Mouse (Mus musculus) heart, adult 18-20 months (tissue): ENCODE data around the gene Kctd20. TPM values are rescaled to one million over a fixed set of nuclear protein-coding genes. Genes with fewer than 3 reads are reported as not detected.

ENCODE experiments used
- DNase-seq, 2 experiments: peaks; one replicate each; pipeline ENCODE4 v3.0.0; 2021 to 2022; ENCODE audit warnings: mixed read lengths in 1 of 2
- long read RNA-seq, 2 experiments: library from polyadenylated mRNA; stranded (forward); transcript quantifications; one replicate each; pipeline ENCODE4 v2.0.0; 2021
- total RNA-seq, 2 experiments: library from RNA; stranded (reverse); gene quantifications; 2 replicates each; pipeline ENCODE4 v1.2.3; 2021

Gene Kctd20
- 10 to 100 TPM; 40.9 to 52.6 TPM for total RNA-seq
- long read RNA-seq, experiment 1, transcript Kctd20-203 (7 exons, 3,853 nt) = major isoform, 42 of 52 reads
- long read RNA-seq, experiment 1, partial matches to known transcripts = 1 of 52 reads
- long read RNA-seq, experiment 1, other reads (novel, unspliced or antisense) = 5 of 52 reads
- long read RNA-seq, experiment 2, full-length matches to known transcripts = 12 of 14 reads
- long read RNA-seq, experiment 2, partial matches to known transcripts = 1 of 14 reads
- long read RNA-seq, experiment 2, other reads (novel, unspliced or antisense) = 1 of 14 reads

DNA sequence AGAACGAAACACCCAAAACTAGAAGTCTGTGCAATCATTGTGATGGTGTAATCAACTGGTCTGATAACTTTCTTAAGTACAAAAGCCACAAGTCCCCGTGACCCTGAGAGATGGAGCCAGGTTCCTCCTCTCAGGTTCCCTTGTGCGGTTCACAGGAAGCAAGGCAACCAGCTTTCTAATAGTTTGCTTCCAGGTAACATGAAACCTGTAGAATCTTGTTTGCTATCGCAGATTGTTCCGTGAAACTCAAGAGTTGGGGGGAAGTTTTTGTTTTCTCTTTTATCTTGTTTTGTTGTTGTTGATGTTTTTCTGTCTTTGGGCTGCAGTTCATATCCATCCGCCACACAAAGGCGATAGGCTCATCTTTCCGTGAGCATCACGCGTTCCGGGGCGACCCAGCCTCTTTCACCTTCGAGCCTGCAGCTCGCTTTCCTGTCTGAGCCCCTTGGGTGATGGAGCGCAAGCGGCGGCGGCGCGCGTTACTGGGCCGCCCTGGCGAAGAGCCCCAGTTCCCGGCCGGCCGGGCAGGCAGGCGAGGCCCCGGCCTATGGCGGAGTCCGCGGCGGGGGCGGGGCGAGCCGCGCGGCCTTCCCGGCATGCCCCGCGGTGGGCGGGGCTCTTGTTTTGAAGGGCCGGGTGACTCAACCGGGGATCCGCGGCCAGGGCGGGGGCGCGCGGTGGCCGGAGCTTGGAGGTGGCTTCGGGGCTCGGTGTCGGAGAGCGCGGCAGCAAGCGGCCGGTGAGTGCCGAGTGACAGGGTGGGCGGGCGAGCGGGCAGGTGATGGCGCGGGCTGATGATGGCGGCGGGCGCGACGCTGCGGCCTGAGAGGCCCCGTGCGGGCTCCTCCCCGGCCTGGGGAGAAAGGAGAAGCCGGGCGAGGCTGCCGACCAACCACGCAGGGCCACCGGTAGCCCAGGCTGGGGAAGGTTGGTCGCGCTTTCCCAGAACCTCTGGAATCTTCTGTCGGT is at the start of gene Kctd20:
Kctd20 (plus strand) TSS at position 120 of the 969 bp plus-strand sequence.
- peak; percentile 95 to 96 for DNase-seq

DNA sequence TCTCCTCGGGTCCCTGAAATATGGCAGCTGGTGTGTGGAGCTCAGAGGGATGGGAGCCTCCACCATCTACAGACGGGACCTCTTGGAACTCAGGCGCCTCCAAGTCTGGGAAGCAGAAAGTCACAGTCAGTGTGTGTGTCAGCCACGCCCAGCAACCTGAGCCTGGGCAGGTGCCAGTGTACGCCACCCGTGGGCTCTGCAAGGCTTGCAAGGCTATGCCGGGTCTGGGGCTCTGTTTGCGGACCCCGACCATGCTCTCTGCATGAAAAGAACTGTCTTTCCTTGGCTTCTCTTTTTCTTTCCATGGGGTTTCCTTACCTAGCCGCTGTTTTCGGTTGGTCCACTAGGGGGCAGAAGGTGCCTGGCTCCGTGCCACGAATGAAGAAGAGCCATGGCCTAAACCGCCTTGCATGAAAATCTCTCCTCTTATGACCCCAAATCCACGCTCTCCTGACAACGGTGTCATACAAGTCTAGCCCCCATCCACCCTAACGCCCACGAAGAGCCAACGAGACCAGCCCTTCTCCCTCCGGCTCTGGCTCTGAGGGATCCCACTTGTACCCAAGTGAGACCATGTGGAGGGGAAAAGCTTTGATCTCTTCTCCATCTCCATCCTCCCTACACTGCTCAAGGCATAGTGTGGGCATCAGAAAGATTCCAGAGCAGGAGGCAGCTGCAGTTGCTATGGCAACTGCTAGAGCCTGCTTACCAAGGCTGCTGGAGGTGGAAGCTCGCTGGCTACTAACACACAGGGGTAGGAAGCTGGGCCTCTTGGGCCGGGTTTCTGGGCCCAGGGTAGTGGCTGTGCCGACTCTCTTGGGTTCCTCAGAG is 47.0 kb upstream of the Kctd20 start:
- DNase-seq = peak; percentile 53 to 91

DNA sequence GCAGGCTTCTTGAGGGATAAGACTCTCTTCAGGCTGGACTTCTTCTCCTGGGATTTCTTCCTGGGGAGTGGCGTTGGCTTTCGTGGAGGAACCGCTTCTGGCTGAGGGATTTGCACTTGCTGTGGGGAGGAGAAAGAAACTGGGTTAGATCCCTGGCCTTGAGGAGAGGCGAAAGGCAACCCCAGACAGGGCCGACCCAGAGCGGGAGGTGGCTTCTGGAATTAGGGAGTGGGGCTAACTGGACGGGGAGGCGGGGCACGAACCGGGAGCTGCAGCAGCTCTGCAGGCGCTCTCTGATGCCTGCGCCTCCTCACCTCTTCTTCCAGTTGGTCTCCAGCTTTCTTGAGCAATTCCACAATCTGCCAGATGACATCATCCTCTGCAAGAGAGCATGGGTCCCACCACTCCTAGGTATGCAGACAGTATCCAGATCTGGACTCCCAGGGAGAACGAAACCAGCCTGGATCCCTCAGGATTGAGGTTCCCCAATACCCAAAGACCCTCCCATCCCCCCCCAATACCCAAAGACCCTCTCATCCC is 46.3 kb upstream of the Kctd20 start:
- no peak for DNase-seq

DNA sequence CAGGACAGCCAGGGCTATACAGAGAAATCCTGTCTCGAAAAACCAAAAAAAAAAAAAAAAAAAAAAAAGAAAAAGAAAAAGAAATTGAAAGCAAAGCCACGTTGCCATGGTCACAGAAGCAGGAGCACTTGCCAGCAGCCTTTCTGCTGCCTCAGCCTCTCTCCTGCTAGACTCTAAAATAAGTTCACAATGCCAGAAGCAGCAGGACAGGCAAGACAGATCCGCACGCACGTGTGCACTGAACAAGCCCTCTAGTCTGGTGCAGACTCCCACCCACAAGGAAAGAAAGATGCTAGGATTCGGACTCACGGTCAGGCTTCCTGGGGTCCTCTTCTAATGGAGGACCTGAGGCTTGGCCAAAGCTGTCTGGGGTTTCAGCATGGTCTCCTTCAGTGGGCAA is 43.8 kb upstream of the Kctd20 start:
- no peak for DNase-seq

DNA sequence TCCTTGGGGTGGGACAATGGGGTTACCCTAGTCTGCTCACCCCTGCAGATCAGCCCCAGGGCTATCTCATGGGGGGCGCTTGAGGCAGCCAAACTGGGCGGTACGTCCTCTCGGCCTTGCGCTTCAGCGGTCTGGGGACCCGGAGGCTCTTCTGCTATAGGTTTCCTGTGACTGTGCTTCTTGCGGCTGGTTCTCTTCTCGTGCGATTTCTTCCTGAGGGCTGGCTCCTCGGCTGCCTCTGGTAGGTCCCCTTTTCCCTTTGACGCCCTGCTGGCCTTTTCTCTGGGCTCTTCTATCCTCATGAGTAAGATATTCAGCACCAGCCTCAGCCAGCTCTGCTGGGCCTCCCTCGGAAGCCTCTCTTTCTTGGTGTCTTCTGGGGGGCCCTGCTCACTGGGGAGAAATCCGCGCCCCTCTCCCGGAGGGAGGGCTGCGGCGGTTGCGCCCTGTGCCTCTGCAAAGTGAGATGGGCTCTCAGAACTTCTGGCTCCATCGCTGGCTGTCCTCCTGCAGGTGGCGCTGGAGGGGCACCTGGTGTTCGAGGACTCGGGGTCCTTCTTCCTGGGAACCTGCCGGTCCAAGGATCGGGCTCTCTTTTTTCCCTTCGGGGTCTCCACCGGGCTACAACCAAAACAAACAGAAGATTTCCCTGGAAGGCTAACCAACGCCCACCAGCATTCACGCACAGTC is 42.4 kb upstream of the Kctd20 start:
- peak in 1 of 2 experiments; percentile 68 for DNase-seq

DNA sequence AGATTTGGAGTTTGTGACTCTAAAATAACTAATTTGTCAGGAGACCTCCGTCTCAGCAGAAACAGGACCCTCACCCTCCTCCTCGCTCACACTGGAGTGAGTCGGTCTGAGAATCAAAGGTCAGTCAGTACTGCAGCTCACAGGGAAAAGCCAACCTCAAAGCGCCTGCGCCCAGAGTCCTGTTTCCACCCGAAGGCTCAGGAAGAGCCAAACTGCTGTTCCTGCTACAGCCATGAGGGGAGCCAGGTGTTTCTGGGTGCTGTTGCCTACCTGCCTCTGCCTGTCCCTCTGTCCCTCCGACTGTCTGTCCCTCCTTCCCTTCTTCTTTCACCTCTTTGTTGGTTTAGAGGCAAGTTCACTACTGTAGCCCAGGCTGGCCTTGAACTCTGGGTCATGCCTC is 41.6 kb upstream of the Kctd20 start:
- DNase-seq = no peak

DNA sequence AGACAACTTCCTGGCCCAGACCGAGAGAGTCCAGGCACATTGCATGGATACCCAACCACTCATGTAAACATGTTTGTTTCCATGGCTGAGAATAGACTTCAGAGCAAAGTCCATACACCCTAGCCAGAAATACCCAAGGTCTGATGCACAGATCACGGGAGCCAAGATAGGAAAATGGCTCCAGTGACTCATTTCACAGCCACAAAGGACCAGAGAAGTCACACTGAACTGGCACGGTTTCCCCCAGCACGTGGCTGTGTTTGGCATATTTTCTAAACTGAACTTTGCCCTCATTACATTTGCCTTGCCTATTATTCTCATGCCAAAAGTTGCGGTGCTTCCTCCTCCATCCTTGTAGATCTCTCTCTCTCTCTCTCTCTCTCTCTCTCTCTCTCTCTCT is 38.5 kb upstream of the Kctd20 start:
- peak in 1 of 2 experiments; percentile 56 for DNase-seq

DNA sequence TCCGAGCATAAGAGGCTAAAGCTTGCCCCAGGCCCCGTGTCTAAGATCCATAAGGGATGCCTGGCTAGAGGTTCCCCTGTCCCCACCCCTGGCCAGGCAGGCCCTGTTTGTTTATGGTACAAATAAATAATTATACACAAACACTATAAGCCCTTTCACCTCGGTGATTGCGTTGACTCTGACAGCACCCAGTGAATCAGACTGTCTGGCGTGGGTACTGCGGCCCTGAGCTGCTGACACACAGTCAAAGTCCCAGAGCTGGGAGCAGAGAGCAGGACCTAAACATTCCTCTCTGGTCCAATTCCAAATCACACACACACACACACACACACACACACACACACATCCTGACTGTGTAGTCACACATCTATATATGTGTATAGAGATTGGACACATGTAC is 37.8 kb upstream of the Kctd20 start:
- no peak for DNase-seq

DNA sequence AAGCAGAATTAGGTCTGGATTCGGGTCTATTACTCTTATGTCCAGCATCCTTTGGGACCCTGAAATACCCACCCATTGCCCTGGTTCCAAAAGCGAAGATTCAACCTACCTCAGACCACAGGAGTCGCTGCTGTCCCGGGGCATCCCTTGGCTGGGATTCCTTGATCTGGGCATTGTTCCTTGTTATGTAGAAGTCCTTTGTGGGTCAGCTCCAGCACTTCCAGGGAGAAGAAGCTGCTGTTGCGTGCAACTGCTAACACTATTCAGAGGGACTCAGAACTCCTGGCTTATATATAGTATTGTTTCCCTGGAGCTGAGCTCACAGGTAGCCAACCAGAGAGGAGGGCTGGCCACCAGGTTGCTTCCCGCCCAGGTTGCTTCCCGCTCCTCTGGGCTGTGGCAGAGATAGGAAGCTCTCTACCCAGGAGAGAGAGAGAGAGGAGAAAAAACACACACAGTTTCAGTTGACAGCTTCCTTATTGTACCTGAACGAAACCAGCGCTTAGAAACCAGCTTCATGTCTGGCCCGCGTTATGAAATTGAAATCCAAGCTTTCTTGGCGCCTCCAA is 36.6 kb upstream of the Kctd20 start, which contains the start of gene 4930539E08Rik:
4930539E08Rik (minus strand) TSS at position 265 of the 569 bp plus-strand sequence.
- no peak for DNase-seq

DNA sequence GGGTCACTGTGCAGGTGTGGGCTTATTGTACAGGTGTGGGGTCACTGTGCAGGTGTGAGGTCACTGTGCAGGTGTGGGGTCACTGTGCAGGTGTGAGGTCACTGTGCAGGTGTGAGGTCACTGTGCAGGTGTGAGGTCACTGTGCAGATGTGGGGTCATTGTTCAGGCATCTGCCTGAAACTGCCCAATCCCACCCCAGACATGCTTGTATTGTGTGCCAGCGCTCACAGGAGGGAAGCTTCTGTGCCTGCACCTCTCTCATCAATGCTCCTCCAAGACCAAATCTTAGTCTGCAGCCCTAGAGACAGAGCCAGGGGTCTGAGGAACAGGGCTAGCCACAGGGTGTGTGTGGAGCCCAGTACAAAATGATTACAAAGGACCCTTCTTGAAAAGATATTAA is 35.2 kb upstream of the Kctd20 start:
- DNase-seq = no peak

DNA sequence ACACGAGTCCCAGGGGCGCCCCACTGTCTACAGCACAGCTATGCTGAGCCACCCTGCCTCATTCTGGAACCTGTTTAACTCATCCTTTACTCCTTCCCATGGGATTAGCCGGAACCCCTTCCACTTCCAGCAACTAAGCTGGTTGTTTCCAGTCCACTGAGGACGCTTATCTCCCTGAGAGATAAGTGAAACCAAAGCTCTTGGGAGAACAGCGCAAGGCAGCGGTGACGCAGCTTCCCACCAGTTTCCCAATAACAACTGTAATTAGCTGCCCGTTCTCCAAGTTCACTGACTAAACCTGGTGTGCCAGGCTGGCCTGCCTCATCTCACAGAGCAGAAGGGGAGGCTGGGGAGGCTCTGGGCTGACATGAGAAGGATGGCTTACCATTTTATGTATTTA is 30.7 kb upstream of the Kctd20 start:
- peak; percentile 49 to 53 for DNase-seq

DNA sequence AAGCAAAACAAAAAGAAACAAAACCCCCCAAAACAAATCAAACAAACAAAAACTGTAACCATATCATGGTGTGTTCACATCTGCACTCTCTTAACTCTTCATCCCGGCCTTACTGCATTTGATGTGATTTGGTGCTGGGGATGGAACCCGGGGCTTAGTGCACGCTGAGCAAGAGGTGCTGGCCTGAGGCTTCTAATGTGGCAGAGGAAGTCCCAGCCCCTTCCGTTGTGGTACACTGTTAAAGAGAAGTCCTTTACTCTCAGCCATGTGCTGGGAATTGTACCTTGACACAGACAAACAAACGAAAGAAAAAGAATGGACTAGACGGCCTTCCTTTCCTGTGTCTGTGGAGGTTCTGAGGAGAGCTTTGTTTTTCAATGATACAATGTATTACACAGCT is 29.7 kb upstream of the Kctd20 start:
- DNase-seq = no peak

DNA sequence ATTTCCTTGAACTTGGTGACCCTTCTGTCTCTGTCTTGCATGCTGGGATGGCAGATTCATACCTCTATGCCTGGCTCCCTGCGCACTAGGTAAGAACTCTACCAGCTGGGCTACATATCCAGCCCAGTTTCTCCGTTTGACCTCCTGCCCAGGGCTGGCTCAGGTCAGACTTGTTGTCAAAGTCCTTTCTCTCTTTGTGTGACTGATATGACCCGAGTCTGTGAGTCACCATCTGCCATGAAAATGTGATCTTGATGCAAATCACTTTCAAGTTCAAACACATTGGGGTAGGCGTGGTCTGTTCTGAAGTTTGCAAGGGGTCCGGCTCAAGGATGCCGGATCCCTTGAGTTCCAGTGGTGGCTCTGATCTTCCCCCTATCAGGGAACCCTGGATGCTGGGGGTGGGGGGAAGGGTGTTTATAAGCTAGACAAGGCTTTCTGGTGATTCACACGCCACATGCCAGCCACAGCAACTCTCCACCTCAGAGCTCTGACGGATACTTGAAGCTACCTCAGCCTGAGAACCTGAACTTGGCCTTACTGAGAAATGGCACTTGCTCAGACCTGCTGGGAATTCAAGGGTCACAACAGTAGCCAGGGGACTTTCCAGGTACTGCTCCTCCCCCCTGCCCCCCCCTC is 26.7 kb upstream of the Kctd20 start:
- no peak for DNase-seq

DNA sequence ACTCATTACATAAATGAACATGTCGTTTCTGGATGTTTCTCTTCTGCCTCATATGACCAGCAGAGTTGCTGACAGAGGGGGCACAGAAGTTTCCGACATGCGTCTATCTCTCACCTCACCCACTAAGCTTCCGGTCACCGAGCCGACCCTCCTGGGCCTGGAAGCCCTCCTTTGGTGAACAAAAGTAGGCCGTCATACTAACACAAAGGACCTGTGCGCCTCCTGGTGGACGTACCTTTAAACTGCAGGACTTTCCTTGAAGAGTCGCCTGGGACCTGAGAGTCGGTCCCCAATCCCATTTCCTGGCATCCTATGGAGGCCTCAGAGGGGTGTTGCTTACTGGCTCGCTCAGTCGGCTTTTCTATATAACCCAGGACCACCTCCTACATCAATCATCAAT is 25.4 kb upstream of the Kctd20 start:
- peak; percentile 74 to 92 for DNase-seq

DNA sequence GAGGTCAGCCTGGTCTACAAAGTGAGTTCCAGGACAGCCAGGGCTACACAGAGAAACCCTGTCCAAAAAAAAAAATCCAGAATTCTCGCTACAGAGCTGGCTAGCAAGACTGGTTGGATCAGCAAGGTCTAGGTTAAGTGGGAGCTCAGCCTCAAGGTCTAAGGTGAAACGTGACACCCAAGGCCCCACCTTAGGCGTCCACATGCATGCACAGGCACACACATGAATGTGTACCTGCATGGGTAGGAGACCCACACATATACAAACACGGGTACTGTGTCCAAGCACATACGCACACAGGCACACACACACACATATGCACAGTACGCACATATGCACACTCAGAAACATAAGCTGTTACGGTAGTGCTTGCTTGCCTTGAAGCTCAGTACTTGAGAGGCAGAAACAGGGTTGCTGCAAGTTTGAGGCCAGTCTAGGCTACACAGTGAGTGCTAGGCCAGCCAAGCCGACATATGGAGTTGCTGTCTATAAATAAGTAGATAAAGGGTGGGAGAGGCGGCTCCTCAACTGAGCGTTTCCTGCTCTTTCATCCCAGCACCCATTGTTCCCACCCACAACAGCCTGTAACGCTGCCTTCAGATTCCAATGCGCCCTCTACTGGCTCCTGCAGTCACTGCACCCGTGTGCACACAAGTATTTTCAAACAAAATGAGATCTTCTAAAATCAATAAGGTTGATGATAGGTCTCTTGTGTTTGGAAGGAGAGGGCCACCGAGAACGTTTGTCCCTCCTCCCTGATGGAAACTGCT is 24.7 kb upstream of the Kctd20 start:
- DNase-seq = peak; percentile 60 to 77

DNA sequence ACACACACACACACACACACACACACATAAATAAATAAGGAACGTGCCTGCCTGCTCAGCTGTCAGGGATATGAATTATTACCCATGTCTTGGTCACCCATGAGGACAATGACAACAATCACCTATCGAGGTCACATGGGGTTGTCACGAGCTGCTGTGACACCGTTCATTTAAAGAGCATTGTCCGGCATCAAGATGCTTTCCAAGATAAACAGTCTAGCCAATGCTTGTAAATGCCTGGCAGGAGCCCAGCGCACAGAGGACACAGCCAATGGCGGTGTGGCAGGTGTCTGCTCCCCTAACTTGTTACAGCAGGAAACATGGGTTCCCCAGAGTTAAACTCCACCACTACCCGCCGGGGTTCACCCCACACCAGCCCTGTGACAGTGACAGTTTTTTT is 23.7 kb upstream of the Kctd20 start:
- no peak for DNase-seq

DNA sequence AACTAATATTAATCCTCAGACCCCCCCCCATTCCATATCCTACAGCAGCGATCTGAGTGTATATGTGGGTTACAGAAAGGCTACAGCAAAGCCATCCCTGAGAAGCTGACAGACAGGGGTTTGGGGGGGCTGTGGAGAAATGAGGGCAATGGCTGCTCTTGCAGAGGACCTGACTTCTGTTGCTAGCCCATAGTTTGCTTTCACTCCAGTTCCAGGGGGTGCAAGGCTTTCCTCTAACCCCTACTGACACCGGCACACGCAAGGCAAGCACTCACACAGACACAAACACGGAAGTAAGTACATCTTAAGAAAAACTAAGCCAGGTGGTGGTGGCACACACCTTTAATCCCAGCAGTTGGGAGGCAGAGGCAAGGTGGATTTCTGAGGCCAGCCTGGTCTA is 22.4 kb upstream of the Kctd20 start:
- no peak for DNase-seq

DNA sequence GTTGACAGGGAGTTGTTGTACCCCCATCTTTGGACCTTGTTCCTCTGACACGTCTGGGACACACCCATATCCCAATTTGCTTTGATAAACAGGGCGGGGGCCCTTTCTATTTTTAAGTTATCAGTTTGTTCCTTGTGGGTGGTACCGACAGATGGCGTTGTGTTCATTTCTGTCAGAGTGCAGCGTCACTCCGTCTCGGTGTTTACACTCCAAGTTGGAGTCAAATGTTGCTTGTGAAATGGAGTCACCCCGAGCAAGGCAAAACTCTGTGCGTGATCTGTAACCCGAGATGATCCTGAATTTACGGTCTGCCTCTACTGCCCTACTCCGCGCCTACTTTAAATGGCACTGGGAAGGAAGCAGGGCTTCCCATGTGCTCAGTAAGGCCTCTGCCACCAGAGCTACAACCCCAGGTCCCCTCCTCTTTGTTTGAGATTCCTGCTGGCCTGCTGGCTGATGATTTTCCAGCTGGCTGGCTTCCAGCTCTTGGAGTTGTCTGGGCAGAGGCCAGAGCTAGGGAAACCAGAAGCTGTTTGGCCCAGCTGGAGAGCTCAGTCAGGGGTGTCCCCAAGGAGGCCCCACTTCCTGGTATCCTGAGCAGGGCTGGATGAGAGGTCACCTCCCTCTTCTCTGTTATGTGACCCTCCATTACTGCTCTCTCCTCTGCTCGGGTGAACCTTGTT is 21.2 kb upstream of the Kctd20 start:
- DNase-seq = peak; percentile 95 to 96
